Mouse (Mus musculus) CD4-positive, CD25-positive, alpha-beta regulatory T cell, adult 2 months (primary cell): ENCODE data around the gene Olfr157.
"Not testable (repeated sequence)": the region's sequence is repeated elsewhere in the genome, so short reads cannot be mapped to it uniquely, and the experiment has no call there.

ENCODE experiments used
- DNase-seq: peaks from one replicate; pipeline ENCODE4 v3.0.0-alpha.2; 2012; ENCODE audit warnings: low read depth, low spot score

Gene Olfr157

DNA sequence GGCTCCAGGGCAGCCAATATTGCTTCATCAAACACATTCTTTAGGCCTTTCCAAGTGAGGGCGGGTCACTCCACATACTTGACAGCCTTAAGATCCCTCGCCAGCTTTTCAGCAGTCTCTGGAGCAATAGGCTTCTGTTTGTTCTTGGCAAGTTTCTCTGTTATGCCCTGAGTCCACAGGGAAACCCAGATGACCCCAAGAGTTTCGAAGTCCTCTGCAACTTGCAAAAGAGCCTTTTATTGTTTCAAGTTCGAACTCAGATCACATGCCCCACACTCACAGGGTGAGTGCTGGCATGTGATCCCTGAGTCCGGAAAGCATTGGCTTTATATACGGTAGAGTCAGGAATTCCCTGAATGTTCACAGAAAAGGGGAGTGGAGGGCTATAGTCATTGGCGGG lies 41.1 kb downstream of the Olfr157 start:
- no peak for DNase-seq

GRCm38 (mm10) chr4:43795844-43796243 lies 44.2 kb downstream of the Olfr157 start:
- DNase-seq: not testable (repeated sequence)

- no peak for DNase-seq
These were observed 44.7 kb downstream of the Olfr157 start for GRCm38 (mm10) chr4:43795296-43795695.
